Mouse (Mus musculus): ENCODE results near the gene Stxbp5. TPM values are rescaled to one million over a fixed set of nuclear protein-coding genes. Genes with fewer than 3 reads are reported as not detected.

Stxbp5 gene
- polyA plus RNA-seq, 1 experiment from 2014 or later: 7.8 TPM

DNA sequence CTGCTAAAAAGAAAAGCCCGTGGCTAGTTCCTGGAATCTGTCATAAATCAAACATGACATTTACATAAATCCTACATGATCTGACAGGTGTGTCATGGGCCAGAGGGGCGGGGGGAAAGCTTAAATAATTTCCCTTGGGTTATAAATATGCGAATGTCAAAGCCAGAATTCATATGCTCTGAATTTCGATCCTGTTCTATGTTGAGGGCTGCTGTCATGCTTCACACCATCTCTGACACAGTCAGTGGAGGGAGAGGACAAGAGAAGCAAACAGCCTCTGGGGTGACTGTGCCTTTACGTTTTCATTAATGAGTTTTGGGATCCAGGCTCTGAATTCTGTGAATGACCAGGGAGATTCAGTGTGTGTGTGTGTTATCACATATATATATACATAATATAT is 180.9 kb downstream of the Stxbp5 start:
- no peak overlapping the region for H3K4me2 ChIP-seq
- H3K9ac ChIP-seq: no peak overlapping the region
- no peak overlapping the region for H3K4me3 ChIP-seq
- no peaks in the 10 kb centered on the region for H3K9me3 ChIP-seq
- no peaks in the 10 kb centered on the region for H3K36me3 ChIP-seq
- WGBS: 54% methylated on average over 5 of the region's 5 CpGs
- H3K4me1 ChIP-seq (replicated peaks): no peaks in the 10 kb centered on the region; the same call in 1 of the 2 replicates
- ATAC-seq (ENCODE audit: low FRiP score): no peak
- no peak overlapping the region for H3K27ac ChIP-seq
- no peaks in the 10 kb centered on the region for H3K27me3 ChIP-seq

GRCm38 (mm10) chr10:9718086-9718485 is 182.8 kb downstream of the Stxbp5 start:
- 69% methylated on average over 5 of the region's 5 CpGs for WGBS
- ATAC-seq (ENCODE audit: low FRiP score): no peak
- Histone ChIP-seq H3K9me3 (no peaks in the 10 kb centered on the region), H3K27ac (no peak overlapping the region), H3K4me3 (no peak overlapping the region), H3K4me2 (no peak overlapping the region), H3K4me1 (replicated peaks) (no peaks in the 10 kb centered on the region; the same call in 1 of the 2 replicates), H3K27me3 (no peaks in the 10 kb centered on the region), H3K36me3 (no peaks in the 10 kb centered on the region), H3K9ac (no peak overlapping the region)

Other genes with a start within 250 kb of the Stxbp5 start
- 4.9 and 6.8 TPM in 2 replicates for gene Samd5, start 225.9 kb downstream of the Stxbp5 start, polyA plus RNA-seq (2015; fragmentation: Nextera tagmentation; extraction: Ambion mirVana)

Measured in hindbrain, embryonic 13.5 days (tissue).